Mouse (Mus musculus) heart, embryonic 10.5 days (tissue): ENCODE data around the gene Mageb5. TPM values are rescaled to one million over a fixed set of nuclear protein-coding genes. Genes with fewer than 3 reads are reported as not detected.
"Not testable (repeated sequence)": the region's sequence is repeated elsewhere in the genome, so short reads cannot be mapped to it uniquely, and the experiment has no call there.

Experiments
- DNase-seq: peaks from one replicate; pipeline ENCODE4 v3.0.0-alpha.2; 2017; ENCODE audit warnings: low spot score
- H3K27ac ChIP-seq: fragments of 300-500 bp; sonication (generic); 2 replicates; pipeline ENCODE4 v1.5.1; 2016; ENCODE audit warnings: mild to moderate bottlenecking
- H3K27me3 ChIP-seq: fragments of 300-500 bp; sonication (generic); 2 replicates; pipeline ENCODE4 v1.6.1; 2016; ENCODE audit warnings: mild to moderate bottlenecking; ENCODE audit not compliant: poor library complexity, insufficient read depth, severe bottlenecking
- H3K36me3 ChIP-seq: fragments of 300-500 bp; sonication (generic); 2 replicates; pipeline ENCODE4 v1.6.1; 2016; ENCODE audit warnings: mild to moderate bottlenecking, moderate library complexity
- H3K4me1 ChIP-seq: fragments of 300-500 bp; sonication (generic); 2 replicates; pipeline ENCODE4 v1.6.1; 2016; ENCODE audit warnings: mild to moderate bottlenecking
- H3K4me3 ChIP-seq: fragments of 300-500 bp; sonication (generic); 2 replicates; pipeline ENCODE4 v1.5.1; 2016; ENCODE audit warnings: mild to moderate bottlenecking, moderate library complexity
- H3K9me3 ChIP-seq: fragments of 300-500 bp; sonication (generic); 2 replicates; pipeline ENCODE4 v1.6.1; 2016; ENCODE audit warnings: mild to moderate bottlenecking, moderate library complexity
- WGBS: fragments of 180-500 bp; shearing (Covaris S2); methylation state at CpG from one replicate; pipeline ENCODE4 v1.1.7; 2016; 5-methylcytosine and 5-hydroxymethylcytosine counted together
- polyA plus RNA-seq: library from polyadenylated mRNA; unstranded; fragments of >200 nt; fragmentation: Nextera tagmentation; extraction: Ambion mirVana; gene quantifications from 2 replicates; pipeline ENCODE4 v1.2.1, GENCODE M21; 2016

Gene Mageb5
- not detected in 2 replicates for polyA plus RNA-seq

DNA sequence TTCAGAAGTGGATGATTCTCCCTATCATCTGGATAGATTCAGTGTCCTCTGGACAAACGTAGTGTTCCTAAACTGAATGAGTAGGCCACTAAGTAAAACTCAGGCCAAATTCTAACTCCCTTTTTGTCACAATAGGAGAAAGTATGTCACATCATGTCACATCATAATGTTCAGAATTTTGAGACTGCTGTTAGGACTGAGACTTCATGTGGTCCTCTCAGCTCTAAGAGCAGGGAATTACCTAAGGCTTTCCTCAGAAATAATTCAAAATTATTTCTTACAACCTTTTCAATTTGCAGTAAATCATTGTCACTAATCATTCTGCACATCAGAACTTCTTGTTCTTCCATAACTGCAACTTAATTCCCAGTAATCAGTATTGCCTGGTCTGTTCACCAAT is at the start of gene Mageb5:
Gene Mageb5 (minus strand): TSS at position 101 of the 400 bp plus-strand sequence.
- 82% methylated on average over 1 of the region's 1 CpGs for WGBS
- not testable (repeated sequence) for H3K4me3 ChIP-seq, H3K9me3 ChIP-seq, H3K27me3 ChIP-seq, H3K36me3 ChIP-seq, DNase-seq, H3K27ac ChIP-seq, H3K4me1 ChIP-seq

DNA sequence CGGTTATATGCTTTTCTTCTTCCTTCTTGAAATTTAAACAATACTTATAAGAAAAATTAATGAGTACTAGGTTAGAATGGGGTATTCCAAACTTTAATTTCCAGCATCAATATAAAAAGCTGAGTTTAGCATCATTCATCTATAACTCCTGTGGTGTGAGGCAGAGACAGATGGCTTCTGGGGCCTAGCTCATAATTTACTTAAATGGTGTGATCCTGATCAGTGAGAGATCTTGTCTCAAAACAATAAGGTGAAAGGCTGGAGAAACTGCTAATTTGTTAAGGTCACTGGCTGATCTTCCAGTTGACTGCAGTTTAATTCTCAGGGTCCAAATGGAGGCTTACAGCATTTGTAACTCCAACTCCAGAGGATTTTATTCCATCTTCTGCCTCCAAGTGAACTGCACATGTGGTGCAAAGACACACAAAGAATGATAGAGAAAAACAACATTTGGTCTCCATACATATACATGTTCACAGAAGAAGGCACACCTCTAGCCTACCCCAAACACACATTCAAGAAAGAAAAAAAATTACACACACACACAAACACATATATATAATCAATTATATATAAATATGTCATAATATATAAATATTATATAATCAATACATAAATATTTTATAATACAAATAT is 23.1 kb downstream of the Mageb5 start:
- H3K9me3 ChIP-seq, H3K36me3 ChIP-seq, H3K4me3 ChIP-seq, H3K4me1 ChIP-seq, H3K27ac ChIP-seq, H3K27me3 ChIP-seq, DNase-seq: not testable (repeated sequence)
- no CpG with 5 or more reads among the region's 1 CpGs for WGBS

Other genes with a start within 250 kb of the Mageb5 start
- not detected in 2 replicates for gene 1700084M14Rik, start 207.1 kb downstream of the Mageb5 start, polyA plus RNA-seq
- gene Gm14781, start 150.8 kb downstream of the Mageb5 start, polyA plus RNA-seq, result not detected in 2 replicates
- gene Mageb1, start 233.3 kb upstream of the Mageb5 start, polyA plus RNA-seq, result not detected in 2 replicates